Mouse (Mus musculus) cerebellum, adult 11-12 months (tissue): ENCODE data around the gene Rasa3.

ENCODE experiments used
- DNase-seq: peaks from one replicate; pipeline ENCODE4 v3.0.0; 2022

Rasa3 gene

GRCm38 (mm10) chr8:13647591-13647990, 29.8 kb downstream of the Rasa3 start:
- DNase-seq, result no peak

DNA sequence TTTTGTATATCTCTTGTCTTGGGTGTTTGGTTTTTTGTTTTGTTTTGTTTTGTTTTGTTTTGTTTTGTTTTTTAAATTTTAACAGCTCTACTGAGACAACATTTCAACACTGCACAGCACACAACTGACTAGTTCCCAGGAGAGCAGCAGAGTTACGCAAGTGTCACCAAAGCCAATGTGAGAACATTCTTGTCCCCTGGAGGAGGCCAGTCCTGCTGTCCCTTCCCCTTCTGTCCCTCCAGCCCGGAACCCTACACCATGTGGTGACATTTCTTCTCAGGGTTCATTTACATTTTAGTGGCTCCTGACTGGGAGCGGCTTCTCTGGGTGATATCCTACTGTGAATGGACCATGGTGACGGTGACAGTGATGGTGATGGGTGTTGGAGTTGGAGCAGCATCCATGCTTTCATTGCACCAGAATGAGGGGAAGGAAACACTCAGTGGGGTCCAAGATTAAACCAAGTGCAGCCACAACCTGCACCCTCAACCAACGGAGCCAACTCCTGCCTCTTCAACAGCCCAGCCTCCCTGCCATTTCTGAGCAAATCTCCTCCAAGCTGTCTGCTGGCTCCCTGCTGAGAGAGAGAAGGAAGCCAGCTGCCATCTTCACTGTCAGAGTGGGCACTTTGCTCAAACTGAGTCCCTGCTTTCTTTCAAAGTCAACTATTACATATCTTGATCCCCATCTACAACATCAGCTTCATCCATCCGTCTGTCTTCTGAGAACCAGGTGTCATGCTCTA, 32.3 kb downstream of the Rasa3 start:
- peak; percentile 69 for DNase-seq

- DNase-seq, result no peak
Observed at GRCm38 (mm10) chr8:13644155-13644554, 33.2 kb downstream of the Rasa3 start.

GRCm38 (mm10) chr8:13642659-13643181, 34.7 kb downstream of the Rasa3 start:
- DNase-seq, result no peak

DNA sequence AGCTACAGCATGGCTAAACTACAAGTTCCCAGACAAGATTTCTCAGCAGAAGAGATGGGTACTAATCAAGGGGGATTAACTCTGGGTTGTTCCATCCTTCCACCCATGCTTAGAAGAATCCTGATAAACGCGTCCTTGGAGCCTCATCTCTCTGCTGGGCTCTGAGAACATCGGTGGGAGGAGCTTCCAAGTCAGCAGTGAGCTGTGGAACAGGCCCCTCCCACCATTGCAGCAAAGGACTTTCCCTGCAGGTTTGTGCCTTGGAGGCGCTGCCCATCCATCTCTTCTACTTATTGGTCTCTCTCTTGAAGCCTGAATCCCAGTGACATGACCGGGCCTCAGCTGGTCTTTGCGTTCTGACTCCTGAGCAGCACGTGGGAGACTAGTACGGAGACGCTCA, 36.2 kb downstream of the Rasa3 start:
- no peak for DNase-seq

DNA sequence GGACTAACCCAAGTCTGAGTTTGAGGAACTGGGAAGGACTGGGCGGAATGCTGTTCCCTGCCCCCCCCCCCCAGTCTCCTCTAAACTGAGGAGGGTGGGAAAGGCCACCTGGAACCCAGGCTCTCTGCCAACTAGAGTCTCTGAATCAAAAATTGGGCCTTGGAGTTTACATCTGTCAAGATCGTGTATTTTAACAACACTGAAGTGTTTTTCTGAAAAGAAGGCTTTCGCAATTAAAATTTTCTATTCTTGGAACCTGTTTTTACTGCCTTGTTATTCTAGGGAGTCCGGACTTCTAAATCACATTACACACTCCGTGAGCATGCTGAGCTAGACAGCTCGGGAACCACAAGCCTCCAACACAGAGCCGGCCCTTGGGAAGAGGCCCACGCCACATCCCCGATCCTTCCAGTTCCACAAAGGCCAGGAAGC, 36.9 kb downstream of the Rasa3 start:
- no peak for DNase-seq

- DNase-seq, result no peak
Observed at GRCm38 (mm10) chr8:13633107-13633506, 44.3 kb downstream of the Rasa3 start.

DNA sequence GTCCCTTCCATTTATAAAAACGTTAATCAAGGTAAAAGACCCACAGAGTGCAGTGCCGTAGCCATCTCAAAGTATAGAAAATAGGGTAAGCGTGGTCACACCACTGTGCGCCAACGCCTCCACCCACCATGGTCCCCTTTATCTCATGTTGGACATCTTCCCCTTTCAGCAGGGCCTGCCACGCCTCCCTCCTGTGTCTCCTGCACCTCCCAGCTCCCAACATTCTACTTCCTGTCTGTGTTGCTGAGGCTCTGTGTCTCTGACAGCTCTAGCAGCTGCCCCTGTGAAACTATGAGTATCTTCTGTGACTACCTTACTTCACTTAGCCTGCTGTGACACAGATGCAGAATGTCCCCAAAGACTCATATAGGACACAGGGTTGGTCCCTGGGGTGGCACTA, 45.1 kb downstream of the Rasa3 start:
- DNase-seq, result no peak

DNA sequence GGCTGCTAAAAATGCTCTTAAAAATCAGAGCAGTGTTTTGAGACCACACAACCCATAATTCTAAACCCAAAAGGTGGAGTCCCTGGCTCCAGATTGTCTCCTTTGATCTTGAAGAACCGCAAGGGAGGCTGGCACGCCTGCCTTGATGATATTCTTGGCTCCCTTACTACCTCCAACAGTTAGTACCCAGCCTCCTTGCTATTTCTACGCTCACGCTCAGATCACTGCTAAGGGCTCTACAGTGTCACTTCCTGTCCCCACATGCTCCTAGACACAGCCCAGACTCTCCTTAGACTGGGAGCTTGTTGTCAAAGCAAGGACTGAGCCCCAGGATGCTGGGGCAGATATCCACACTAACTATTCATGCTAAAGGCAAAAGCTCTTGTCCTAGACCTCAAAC, 46.6 kb downstream of the Rasa3 start:
- DNase-seq, result no peak

- no peak for DNase-seq
Observed at GRCm38 (mm10) chr8:13630171-13630570, 47.2 kb downstream of the Rasa3 start.

GRCm38 (mm10) chr8:13629351-13630090, 47.9 kb downstream of the Rasa3 start:
- DNase-seq, result no peak

- no peak for DNase-seq
Observed at GRCm38 (mm10) chr8:13628067-13628466, 49.3 kb downstream of the Rasa3 start.

GRCm38 (mm10) chr8:13627591-13627990, 49.8 kb downstream of the Rasa3 start:
- DNase-seq, result no peak

- no peak for DNase-seq
Observed at GRCm38 (mm10) chr8:13626114-13626513, 51.3 kb downstream of the Rasa3 start.

GRCm38 (mm10) chr8:13625281-13625970, 52.0 kb downstream of the Rasa3 start:
- DNase-seq, result no peak

DNA sequence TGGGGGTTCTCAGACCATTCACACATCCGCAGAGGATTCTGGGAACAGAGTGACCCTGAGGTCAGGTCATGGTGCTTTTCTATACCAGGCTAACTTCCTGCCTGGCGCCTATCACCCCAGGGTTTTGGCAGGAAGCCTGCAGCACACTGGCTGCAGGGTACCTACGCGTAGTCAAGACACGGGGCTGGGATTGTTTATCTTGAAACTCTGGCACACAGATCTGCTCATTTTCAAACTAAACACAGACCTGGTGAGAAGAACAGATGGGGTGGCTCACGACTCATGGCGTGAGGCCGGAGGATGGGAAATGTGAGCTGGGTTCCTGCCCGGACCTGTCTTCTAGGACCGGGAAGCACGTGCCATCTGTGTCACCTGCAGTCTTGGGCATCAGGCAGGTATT, 52.5 kb downstream of the Rasa3 start:
- DNase-seq, result peak; percentile 98

DNA sequence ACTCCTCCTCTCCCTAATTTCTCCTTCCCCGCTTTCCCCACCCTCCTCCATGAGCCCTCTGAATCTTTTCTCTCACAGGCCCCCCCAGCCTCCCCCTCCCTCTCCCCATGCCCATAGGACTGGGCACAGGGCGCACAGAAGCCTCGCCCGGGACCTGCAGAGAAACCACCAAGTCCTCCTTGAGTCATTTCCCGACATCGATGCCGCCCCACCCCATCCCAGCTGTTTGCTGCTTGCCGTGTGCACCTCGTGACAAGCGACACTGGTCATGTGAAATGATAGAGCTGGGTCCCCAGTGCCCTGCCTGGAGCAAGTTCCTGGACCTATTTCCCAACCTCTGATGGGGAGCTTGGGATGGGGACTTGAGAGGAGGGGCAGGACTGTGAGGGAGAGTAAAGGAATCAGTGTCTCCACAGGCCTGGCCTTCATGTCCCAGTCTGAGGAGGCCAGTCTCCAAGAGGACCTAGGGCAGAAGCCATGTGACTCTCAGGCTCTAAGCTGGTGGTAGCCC, 53.4 kb downstream of the Rasa3 start:
- no peak for DNase-seq

GRCm38 (mm10) chr8:13623038-13623750, 54.2 kb downstream of the Rasa3 start:
- DNase-seq, result peak; percentile 60

- DNase-seq, result no peak
Observed at GRCm38 (mm10) chr8:13620226-13620920, 57.0 kb downstream of the Rasa3 start.

GRCm38 (mm10) chr8:13616831-13617505, 60.4 kb downstream of the Rasa3 start:
- DNase-seq, result no peak

- no peak for DNase-seq
Observed at GRCm38 (mm10) chr8:13614924-13615391, 62.4 kb downstream of the Rasa3 start.
